Mouse (Mus musculus): ENCODE measurements around the gene Chmp1a.

Gene Chmp1a

GRCm38 (mm10) chr8:123155177-123155576 lies 57.4 kb downstream of the Chmp1a start:
- peak; percentile 93 for DNase-seq

All from heart, adult 11 months (tissue).